Mouse (Mus musculus) hindbrain, embryonic 11.5 days (tissue): ENCODE measurements around the gene Olfr623. TPM values are rescaled to one million over a fixed set of nuclear protein-coding genes. Genes with fewer than 3 reads are reported as not detected.

Experiments used
- ATAC-seq: fragments of 200-750 bp; cut with Nextera tagmentation; 2 replicates; pipeline ENCODE4 v1.8.0; 2017; ENCODE audit warnings: mild to moderate bottlenecking, moderate TSS enrichment, moderate library complexity; ENCODE audit not compliant: low FRiP score
- DNase-seq: peaks from one replicate; pipeline ENCODE4 v3.0.0-alpha.2; 2015; ENCODE audit warnings: low spot score
- H3K27ac ChIP-seq: fragments of 300-500 bp; sonication (generic); 2 replicates; pipeline ENCODE4 v1.5.1; 2014; ENCODE audit warnings: mild to moderate bottlenecking, low read depth, low read length
- H3K27me3 ChIP-seq: fragments of 300-500 bp; sonication (generic); 2 replicates; pipeline ENCODE4 v1.6.1; 2014; ENCODE audit warnings: mild to moderate bottlenecking, low read length, moderate library complexity, mixed read lengths; ENCODE audit not compliant: control insufficient read depth, insufficient read depth
- H3K36me3 ChIP-seq: fragments of 300-500 bp; sonication (generic); 2 replicates; pipeline ENCODE4 v1.6.1; 2014; ENCODE audit warnings: mild to moderate bottlenecking, low read length, moderate library complexity, mixed read lengths; ENCODE audit not compliant: control insufficient read depth, insufficient read depth
- H3K4me1 ChIP-seq: fragments of 300-500 bp; sonication (generic); replicated peaks from 2 replicates; pipeline ENCODE4 v1.6.1; 2014; ENCODE audit warnings: low read length, mixed read lengths; ENCODE audit not compliant: control insufficient read depth, insufficient read depth
- H3K4me2 ChIP-seq: fragments of 300-500 bp; sonication (generic); replicated peaks from 2 replicates; pipeline ENCODE4 v1.6.1; 2014; ENCODE audit warnings: mild to moderate bottlenecking, low read depth, low read length
- H3K4me3 ChIP-seq: fragments of 300-500 bp; sonication (generic); 2 replicates; pipeline ENCODE4 v1.5.1; 2014; ENCODE audit warnings: low read depth, low read length
- H3K9ac ChIP-seq: fragments of 300-500 bp; sonication (generic); 2 replicates; pipeline ENCODE4 v1.6.1; 2014; ENCODE audit warnings: low read depth, low read length
- H3K9me3 ChIP-seq: fragments of 300-500 bp; sonication (generic); 2 replicates; pipeline ENCODE4 v1.6.1; 2016; ENCODE audit warnings: low read length; ENCODE audit not compliant: control insufficient read depth
- WGBS: fragments of 180-500 bp; shearing (Covaris S2); extraction: QIAGEN DNeasy Blood & Tissue Kit; methylation state at CpG from one replicate; pipeline ENCODE4 v1.1.7; 2014; 5-methylcytosine and 5-hydroxymethylcytosine counted together
- polyA plus RNA-seq: library from polyadenylated mRNA; unstranded; fragments of >200 nt; fragmentation: Nextera tagmentation; extraction: Ambion mirVana; gene quantifications from 2 replicates; pipeline ENCODE4 v1.2.1, GENCODE M21; 2014

Gene Olfr623
- polyA plus RNA-seq, result not detected in 2 replicates

GRCm38 (mm10) chr7:103663598-103663997 lies at the start of gene Olfr623:
Gene Olfr623 (minus strand): TSS chr7:103663698.
- ATAC-seq (no peak), DNase-seq (no peak)
- no peak within 1 kb of the TSS for H3K9ac ChIP-seq
- H3K4me1 ChIP-seq, result no peaks in the 10 kb centered on the region
- no peak within 1 kb of the TSS for H3K4me3 ChIP-seq
- no peaks in the 10 kb centered on the region for H3K27me3 ChIP-seq
- no peak within 1 kb of the TSS for H3K4me2 ChIP-seq
- H3K36me3 ChIP-seq, result no peaks in the 10 kb centered on the region
- H3K9me3 ChIP-seq, result no peaks in the 10 kb centered on the region
- H3K27ac ChIP-seq, result no peak within 1 kb of the TSS

- no peak overlapping the region for H3K4me3 ChIP-seq
- DNase-seq, result no peak
- H3K27ac ChIP-seq, result no peak overlapping the region
- no peaks in the 10 kb centered on the region for H3K36me3 ChIP-seq
- no peaks in the 10 kb centered on the region for H3K27me3 ChIP-seq
- H3K4me2 ChIP-seq, result no peak overlapping the region
- ATAC-seq, result no peak
- H3K9ac ChIP-seq, result no peak overlapping the region
- 41% methylated on average over 2 of the region's 2 CpGs for WGBS
- H3K4me1 ChIP-seq, result no peaks in the 10 kb centered on the region
- no peaks in the 10 kb centered on the region for H3K9me3 ChIP-seq
Observed at GRCm38 (mm10) chr7:103712024-103712423, 48.5 kb upstream of the Olfr623 start.

DNA sequence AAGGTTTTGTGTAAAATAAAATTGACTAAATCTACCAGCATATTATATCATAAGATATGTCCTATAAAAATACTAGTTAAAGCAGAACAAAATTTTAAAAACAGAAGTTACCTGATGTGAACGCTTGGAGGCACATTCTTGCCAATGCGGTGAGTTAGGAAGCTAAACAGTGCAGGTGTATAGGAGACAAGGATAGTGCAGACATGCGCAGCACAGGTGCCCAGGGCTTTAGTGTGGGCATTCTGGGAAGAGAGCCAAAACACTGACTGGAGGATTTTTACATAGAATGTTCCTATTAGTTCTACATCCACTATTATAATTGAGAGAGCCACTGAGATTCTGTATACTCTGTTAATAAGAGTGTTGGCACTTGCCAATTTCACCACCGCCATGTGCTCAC lies 36.0 kb upstream of the Olfr623 start:
- H3K4me2 ChIP-seq, result no peak overlapping the region
- no peak overlapping the region for H3K4me3 ChIP-seq
- H3K4me1 ChIP-seq, result no peaks in the 10 kb centered on the region
- no peak overlapping the region for H3K27ac ChIP-seq
- H3K36me3 ChIP-seq, result no peaks in the 10 kb centered on the region
- DNase-seq, result no peak
- H3K9ac ChIP-seq, result no peak overlapping the region
- H3K9me3 ChIP-seq, result no peaks in the 10 kb centered on the region
- H3K27me3 ChIP-seq, result no peaks in the 10 kb centered on the region
- no peak for ATAC-seq
- 94% methylated on average over 4 of the region's 4 CpGs for WGBS

- Histone ChIP-seq H3K4me3 (no peak within 1 kb of the TSS), H3K36me3 (no peaks in the 10 kb centered on the region), H3K9me3 (no peaks in the 10 kb centered on the region), H3K27me3 (no peaks in the 10 kb centered on the region), H3K4me1 (no peaks in the 10 kb centered on the region), H3K9ac (no peak within 1 kb of the TSS), H3K4me2 (no peak within 1 kb of the TSS), H3K27ac (no peak within 1 kb of the TSS)
- no peak for DNase-seq
- ATAC-seq, result no peak
Observed at GRCm38 (mm10) chr7:103682420-103682819, 18.9 kb upstream of the Olfr623 start, which contains the start of gene Olfr625-ps1. Gene Olfr625-ps1 (plus strand): TSS chr7:103682720.

- WGBS, result 92% methylated on average over 2 of the region's 2 CpGs
- ATAC-seq, result no peak
Observed at GRCm38 (mm10) chr7:103671091-103671490, 7.6 kb upstream of the Olfr623 start, which contains the start of gene Olfr624. Gene Olfr624 (minus strand): TSS chr7:103671191.

DNA sequence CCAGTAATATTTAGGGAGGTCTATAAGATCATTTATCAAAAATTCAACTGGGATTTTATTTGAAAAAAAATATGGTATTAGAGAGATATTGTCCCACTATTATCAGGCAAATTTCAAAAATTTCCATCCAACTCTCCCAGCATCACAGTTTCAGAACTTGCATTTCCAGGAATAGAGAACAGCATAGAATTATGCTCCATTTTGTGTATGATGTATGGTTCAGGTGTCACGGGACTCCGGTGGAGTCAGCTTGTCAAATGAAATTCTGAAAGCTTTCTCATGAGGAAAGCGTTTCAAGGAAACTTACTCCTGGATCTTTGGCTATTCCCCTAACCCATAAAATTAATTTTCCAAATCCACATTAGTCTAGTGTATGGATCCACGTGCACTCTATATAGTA lies 19.4 kb downstream of the Olfr623 start:
- H3K9me3 ChIP-seq, result no peaks in the 10 kb centered on the region
- no peaks in the 10 kb centered on the region for H3K27me3 ChIP-seq
- ATAC-seq (no peak), DNase-seq (no peak)
- H3K9ac ChIP-seq, result no peak overlapping the region
- H3K4me3 ChIP-seq, result no peak overlapping the region
- no peaks in the 10 kb centered on the region for H3K4me1 ChIP-seq
- no peak overlapping the region for H3K4me2 ChIP-seq
- WGBS, result 95% methylated on average over 4 of the region's 4 CpGs
- H3K36me3 ChIP-seq, result no peaks in the 10 kb centered on the region
- no peak overlapping the region for H3K27ac ChIP-seq

More at GRCm38 (mm10) chr7:103671091-103671490, 7.6 kb upstream of the Olfr623 start, which contains the start of gene Olfr624:
- H3K4me3 ChIP-seq, result no peak within 1 kb of the TSS
- no peak within 1 kb of the TSS for H3K27ac ChIP-seq
- no peaks in the 10 kb centered on the region for H3K9me3 ChIP-seq
- H3K4me2 ChIP-seq, result no peak within 1 kb of the TSS
- H3K36me3 ChIP-seq, result no peaks in the 10 kb centered on the region
- no peaks in the 10 kb centered on the region for H3K4me1 ChIP-seq
- no peak within 1 kb of the TSS for H3K9ac ChIP-seq
- no peak for DNase-seq
- no peaks in the 10 kb centered on the region for H3K27me3 ChIP-seq

DNA sequence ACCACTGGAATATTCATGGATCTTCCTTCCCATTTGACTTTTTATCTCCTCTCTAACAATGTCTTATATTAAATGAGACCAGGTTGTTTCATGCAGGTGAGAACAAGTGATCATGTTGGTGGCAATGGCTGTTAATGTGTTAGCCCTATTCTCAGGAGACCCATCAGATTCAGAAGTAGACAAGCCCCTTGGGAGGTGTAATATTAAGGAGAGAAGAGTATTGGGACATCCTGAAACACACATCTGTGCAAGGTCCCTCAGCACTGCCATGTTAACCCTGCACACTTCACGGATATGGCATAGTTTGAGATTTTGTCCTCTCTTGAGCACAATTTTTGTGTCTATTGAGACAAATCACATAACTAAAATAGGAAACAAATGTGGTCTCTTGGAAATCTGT lies 20.9 kb downstream of the Olfr623 start, which contains the start of gene Olfr622:
Gene Olfr622 (minus strand): TSS at position 101 of the 400 bp plus-strand sequence.
- Histone ChIP-seq H3K9ac (no peak within 1 kb of the TSS), H3K27me3 (no peaks in the 10 kb centered on the region), H3K4me1 (no peaks in the 10 kb centered on the region), H3K4me2 (no peak within 1 kb of the TSS), H3K4me3 (no peak within 1 kb of the TSS), H3K36me3 (no peaks in the 10 kb centered on the region), H3K27ac (no peak within 1 kb of the TSS), H3K9me3 (no peaks in the 10 kb centered on the region)
- no peak for ATAC-seq
- WGBS, result 84% methylated on average over 1 of the region's 1 CpGs
- DNase-seq, result no peak

- Histone ChIP-seq H3K9me3 (no peaks in the 10 kb centered on the region), H3K4me2 (no peak overlapping the region), H3K4me1 (no peaks in the 10 kb centered on the region), H3K27me3 (no peaks in the 10 kb centered on the region), H3K9ac (no peak overlapping the region), H3K4me3 (no peak overlapping the region), H3K27ac (no peak overlapping the region), H3K36me3 (no peaks in the 10 kb centered on the region)
- DNase-seq (no peak), ATAC-seq (no peak)
Observed at GRCm38 (mm10) chr7:103636795-103637194, 26.7 kb downstream of the Olfr623 start.

- WGBS, result 78% methylated on average over 2 of the region's 2 CpGs
- Histone ChIP-seq H3K27me3 (no peaks in the 10 kb centered on the region), H3K9me3 (no peaks in the 10 kb centered on the region)
Observed at GRCm38 (mm10) chr7:103612434-103612833, 51.1 kb downstream of the Olfr623 start, which contains the start of gene Olfr620. Gene Olfr620 (minus strand): TSS chr7:103612534.

More at GRCm38 (mm10) chr7:103612434-103612833, 51.1 kb downstream of the Olfr623 start, which contains the start of gene Olfr620:
- H3K4me1 ChIP-seq, result no peaks in the 10 kb centered on the region
- DNase-seq (no peak), ATAC-seq (no peak)
- no peak within 1 kb of the TSS for H3K27ac ChIP-seq
- H3K36me3 ChIP-seq, result no peaks in the 10 kb centered on the region
- H3K4me2 ChIP-seq, result no peak within 1 kb of the TSS
- H3K4me3 ChIP-seq, result no peak within 1 kb of the TSS
- H3K9ac ChIP-seq, result no peak within 1 kb of the TSS
